Mouse (Mus musculus): ENCODE results near the gene Rps24. TPM values are rescaled to one million over a fixed set of nuclear protein-coding genes. Genes with fewer than 3 reads are reported as not detected.

Gene Rps24
- polyA plus RNA-seq, 1 experiment: 36.2 TPM

DNA sequence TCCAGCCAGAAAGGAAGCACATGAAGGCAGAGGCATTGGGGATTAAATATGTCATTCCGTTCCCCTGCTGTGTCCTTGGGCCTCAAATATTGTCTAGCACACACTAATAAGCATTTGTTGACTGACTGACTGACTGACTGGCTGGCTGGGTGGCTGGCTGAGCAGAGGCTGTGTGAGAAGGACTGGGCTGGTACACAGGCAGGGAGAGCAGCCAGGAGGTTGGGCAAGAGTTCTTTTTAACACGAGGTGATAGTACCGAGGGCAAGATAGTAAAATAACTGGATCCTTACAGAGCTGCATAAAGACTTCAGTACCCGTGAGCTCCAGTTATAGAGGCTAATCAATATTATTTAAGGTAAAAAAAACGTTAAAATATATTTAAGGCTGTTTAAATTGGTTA lies 22.6 kb downstream of the Rps24 start:
- Histone ChIP-seq H3K27me3 (ENCODE audit: control insufficient read depth) (peaks cover 28% of the 10 kb centered on the region), H3K36me3 (ENCODE audit: control insufficient read depth) (no peaks in the 10 kb centered on the region), H3K4me1 (ENCODE audit: control insufficient read depth) (no peaks in the 10 kb centered on the region), H3K9me3 (ENCODE audit: control insufficient read depth, low read length) (peaks cover 3% of the 10 kb centered on the region), H3K4me3 (replicated peaks) (no peak overlapping the region)
- TF ChIP-seq TAL1 (IDR thresholded peaks at IDR 0.05; ENCODE audit: low read length): no peak
- no peak for TF ChIP-seq GATA1 (IDR thresholded peaks at IDR 0.05; ENCODE audit: low read length)

DNA sequence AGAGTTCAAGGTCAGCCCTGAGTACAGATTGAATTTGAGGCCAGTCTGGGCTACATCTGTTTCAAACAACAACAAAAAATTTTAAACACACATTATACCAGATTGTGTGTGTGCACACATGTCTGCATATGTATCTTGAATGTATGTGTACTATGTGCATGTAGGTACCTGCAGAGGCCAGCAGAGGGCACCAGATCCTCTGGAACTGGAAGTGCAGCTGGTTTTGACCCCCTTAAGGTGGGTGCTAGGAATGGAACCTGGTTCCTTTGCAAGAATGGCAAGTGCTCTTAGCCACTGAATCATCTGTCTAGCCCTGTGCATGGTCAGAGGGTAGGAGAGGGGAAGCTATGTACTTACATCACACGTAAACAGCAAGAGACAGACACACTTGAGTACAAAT lies 23.3 kb downstream of the Rps24 start:
- H3K4me1 ChIP-seq (ENCODE audit: control insufficient read depth): no peaks in the 10 kb centered on the region
- H3K27me3 ChIP-seq (ENCODE audit: control insufficient read depth): peaks cover 28% of the 10 kb centered on the region
- TF ChIP-seq TAL1 (IDR thresholded peaks at IDR 0.05; ENCODE audit: low read length) (no peak), GATA1 (IDR thresholded peaks at IDR 0.05; ENCODE audit: low read length) (no peak)
- H3K4me3 ChIP-seq (replicated peaks): no peak overlapping the region
- H3K36me3 ChIP-seq (ENCODE audit: control insufficient read depth): no peaks in the 10 kb centered on the region
- peaks cover 3% of the 10 kb centered on the region for H3K9me3 ChIP-seq (ENCODE audit: control insufficient read depth, low read length)

GRCm38 (mm10) chr14:24510679-24511078 lies 23.8 kb downstream of the Rps24 start:
- TF ChIP-seq TAL1 (IDR thresholded peaks at IDR 0.05; ENCODE audit: low read length): no peak
- TF ChIP-seq GATA1 (IDR thresholded peaks at IDR 0.05; ENCODE audit: low read length): no peak
- no peak overlapping the region for H3K4me3 ChIP-seq (replicated peaks)
- H3K36me3 ChIP-seq (ENCODE audit: control insufficient read depth): no peaks in the 10 kb centered on the region
- peaks cover 3% of the 10 kb centered on the region for H3K9me3 ChIP-seq (ENCODE audit: control insufficient read depth, low read length)
- H3K27me3 ChIP-seq (ENCODE audit: control insufficient read depth): peaks cover 28% of the 10 kb centered on the region
- H3K4me1 ChIP-seq (ENCODE audit: control insufficient read depth): no peaks in the 10 kb centered on the region

DNA sequence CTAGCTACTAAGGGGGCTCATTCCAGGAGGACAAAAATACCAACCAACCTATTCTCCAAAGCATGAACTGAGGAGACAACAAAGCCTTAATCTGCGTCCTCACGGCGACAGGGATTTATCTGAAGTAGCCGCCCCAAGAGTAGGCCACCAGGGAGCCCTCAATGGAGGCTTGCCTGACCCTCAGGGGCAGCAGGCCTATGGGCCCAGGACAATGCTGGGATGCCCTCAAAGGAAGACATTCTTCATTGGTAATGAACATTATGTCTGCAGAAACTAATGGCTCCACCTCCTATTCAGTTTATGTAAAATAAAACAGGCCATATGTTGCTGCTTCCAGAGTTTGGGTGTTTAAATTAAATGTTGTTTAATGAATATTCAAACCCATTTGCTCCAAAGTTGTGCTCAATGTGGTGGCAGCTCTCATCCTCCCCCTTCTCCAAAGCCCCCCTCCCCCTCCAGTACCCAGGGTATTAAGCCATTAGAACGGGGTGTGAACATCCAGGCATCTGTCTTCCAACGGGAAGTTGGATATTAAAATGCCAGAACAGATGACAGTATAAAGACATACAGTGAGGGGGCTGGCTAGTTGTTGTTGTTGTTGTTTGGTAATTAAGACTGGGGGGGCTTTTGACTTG lies 25.7 kb downstream of the Rps24 start:
- Histone ChIP-seq H3K4me3 (replicated peaks) (no peak overlapping the region), H3K36me3 (ENCODE audit: control insufficient read depth) (no peaks in the 10 kb centered on the region), H3K4me1 (ENCODE audit: control insufficient read depth) (no peaks in the 10 kb centered on the region), H3K9me3 (ENCODE audit: control insufficient read depth, low read length) (peaks cover 3% of the 10 kb centered on the region), H3K27me3 (ENCODE audit: control insufficient read depth) (peaks cover 16% of the 10 kb centered on the region)
- no peak for TF ChIP-seq TAL1 (IDR thresholded peaks at IDR 0.05; ENCODE audit: low read length)
- no peak for TF ChIP-seq GATA1 (IDR thresholded peaks at IDR 0.05; ENCODE audit: low read length)

- no peak for TF ChIP-seq GATA1 (IDR thresholded peaks at IDR 0.05; ENCODE audit: low read length)
- TF ChIP-seq TAL1 (IDR thresholded peaks at IDR 0.05; ENCODE audit: low read length): no peak
These were observed 34.7 kb downstream of the Rps24 start for GRCm38 (mm10) chr14:24521597-24521996.

DNA sequence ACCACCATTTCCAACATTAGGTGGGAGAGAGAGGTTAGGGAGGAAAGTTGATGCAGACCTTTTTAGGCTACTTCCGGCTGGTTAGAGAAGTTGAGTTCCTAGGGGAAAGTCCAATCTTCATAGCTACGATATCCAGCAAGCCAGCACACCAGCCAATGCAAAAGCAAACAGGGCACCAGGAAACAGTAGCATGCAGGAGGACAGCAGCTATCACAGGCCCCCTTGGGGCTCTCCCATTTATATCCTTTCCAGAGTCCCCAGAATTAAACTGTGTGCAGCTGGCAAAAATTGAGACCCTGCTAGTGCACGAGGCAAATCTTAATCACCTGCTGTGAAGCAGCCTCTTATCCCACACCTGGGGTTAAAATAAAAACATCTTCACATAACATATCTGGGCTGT lies 38.2 kb downstream of the Rps24 start:
- Histone ChIP-seq H3K9me3 (ENCODE audit: control insufficient read depth, low read length) (no peaks in the 10 kb centered on the region), H3K27me3 (ENCODE audit: control insufficient read depth) (no peaks in the 10 kb centered on the region), H3K4me1 (ENCODE audit: control insufficient read depth) (no peaks in the 10 kb centered on the region), H3K36me3 (ENCODE audit: control insufficient read depth) (no peaks in the 10 kb centered on the region), H3K4me3 (replicated peaks) (no peak overlapping the region)
- TF ChIP-seq GATA1 (IDR thresholded peaks at IDR 0.05; ENCODE audit: low read length) (no peak), TAL1 (IDR thresholded peaks at IDR 0.05; ENCODE audit: low read length) (no peak)

More at GRCm38 (mm10) chr14:24521597-24521996, 34.7 kb downstream of the Rps24 start:
- Histone ChIP-seq H3K27me3 (ENCODE audit: control insufficient read depth) (no peaks in the 10 kb centered on the region), H3K4me3 (replicated peaks) (no peak overlapping the region), H3K4me1 (ENCODE audit: control insufficient read depth) (no peaks in the 10 kb centered on the region), H3K9me3 (ENCODE audit: control insufficient read depth, low read length) (no peaks in the 10 kb centered on the region), H3K36me3 (ENCODE audit: control insufficient read depth) (no peaks in the 10 kb centered on the region)

DNA sequence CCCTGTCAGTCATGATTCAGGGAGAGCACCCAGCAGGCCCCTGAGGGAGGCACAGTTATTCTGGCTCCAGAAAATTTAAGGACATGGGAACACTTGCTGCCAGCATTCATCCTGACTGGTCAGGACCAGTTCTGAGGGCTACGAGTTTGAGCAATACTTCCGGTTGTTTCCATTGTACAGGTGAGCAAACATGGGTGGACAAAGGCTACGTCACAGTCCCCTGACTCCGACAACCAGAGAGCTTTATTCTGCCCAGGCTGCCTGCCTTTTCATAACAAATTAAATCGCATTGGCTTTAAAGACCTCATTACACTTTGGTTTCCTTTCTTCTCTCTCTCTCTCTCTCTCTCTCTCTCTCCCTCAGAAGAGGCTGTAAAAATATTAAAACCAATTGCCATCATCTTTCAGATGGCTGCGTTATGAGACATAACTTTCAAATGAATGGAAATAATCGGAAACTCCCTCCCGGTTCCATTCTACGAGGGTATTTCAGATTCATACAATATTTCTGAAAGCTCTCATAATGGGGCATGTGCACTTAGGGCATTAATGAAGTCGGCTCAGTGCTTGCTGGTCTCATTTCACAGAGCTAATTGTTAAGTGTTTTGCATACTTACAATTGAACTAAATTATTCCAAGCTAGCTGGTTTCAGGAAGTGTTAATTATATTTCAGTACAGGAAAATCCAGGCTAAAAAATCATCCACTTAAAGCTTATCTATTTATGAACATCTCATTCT lies 38.9 kb downstream of the Rps24 start:
- no peaks in the 10 kb centered on the region for H3K4me1 ChIP-seq (ENCODE audit: control insufficient read depth)
- no peaks in the 10 kb centered on the region for H3K9me3 ChIP-seq (ENCODE audit: control insufficient read depth, low read length)
- no peak overlapping the region for H3K4me3 ChIP-seq (replicated peaks)
- no peak for TF ChIP-seq GATA1 (IDR thresholded peaks at IDR 0.05; ENCODE audit: low read length)
- TF ChIP-seq TAL1 (IDR thresholded peaks at IDR 0.05; ENCODE audit: low read length): no peak
- no peaks in the 10 kb centered on the region for H3K27me3 ChIP-seq (ENCODE audit: control insufficient read depth)
- no peaks in the 10 kb centered on the region for H3K36me3 ChIP-seq (ENCODE audit: control insufficient read depth)

- Histone ChIP-seq H3K4me3 (replicated peaks) (no peak overlapping the region), H3K4me1 (ENCODE audit: control insufficient read depth) (no peaks in the 10 kb centered on the region), H3K36me3 (ENCODE audit: control insufficient read depth) (no peaks in the 10 kb centered on the region), H3K9me3 (ENCODE audit: control insufficient read depth, low read length) (no peaks in the 10 kb centered on the region), H3K27me3 (ENCODE audit: control insufficient read depth) (no peaks in the 10 kb centered on the region)
- TF ChIP-seq GATA1 (IDR thresholded peaks at IDR 0.05; ENCODE audit: low read length): no peak
- TF ChIP-seq TAL1 (IDR thresholded peaks at IDR 0.05; ENCODE audit: low read length): no peak
These were observed 39.5 kb downstream of the Rps24 start for GRCm38 (mm10) chr14:24526440-24526839.

DNA sequence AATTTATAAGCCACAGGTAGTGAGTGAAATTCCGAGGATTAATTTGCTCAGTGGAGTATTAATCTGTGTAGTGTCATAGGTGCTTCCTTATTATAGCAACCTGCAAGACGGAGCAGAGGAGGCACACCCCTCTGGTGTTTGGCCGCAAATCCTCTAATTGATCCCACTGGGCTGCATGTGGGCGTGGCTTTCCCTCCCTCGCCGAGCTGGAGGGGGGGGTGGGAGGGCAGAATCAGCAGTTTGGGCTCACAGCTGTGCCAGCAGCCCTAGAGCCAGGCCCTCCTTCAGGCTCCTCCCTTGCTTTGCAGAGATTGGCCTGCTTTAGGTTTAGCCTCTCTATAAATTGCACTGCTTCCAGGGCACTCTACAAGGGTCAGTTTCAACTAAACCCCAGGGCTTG lies 43.3 kb downstream of the Rps24 start:
- H3K4me1 ChIP-seq (ENCODE audit: control insufficient read depth): no peaks in the 10 kb centered on the region
- no peaks in the 10 kb centered on the region for H3K27me3 ChIP-seq (ENCODE audit: control insufficient read depth)
- H3K9me3 ChIP-seq (ENCODE audit: control insufficient read depth, low read length): no peaks in the 10 kb centered on the region
- TF ChIP-seq TAL1 (IDR thresholded peaks at IDR 0.05; ENCODE audit: low read length) (no peak), GATA1 (IDR thresholded peaks at IDR 0.05; ENCODE audit: low read length) (no peak)
- no peaks in the 10 kb centered on the region for H3K36me3 ChIP-seq (ENCODE audit: control insufficient read depth)
- H3K4me3 ChIP-seq (replicated peaks): no peak overlapping the region

All from erythroblast, embryonic 14.5 days (primary cell).